Mouse (Mus musculus) frontal cortex, postnatal 10 days (tissue): Measurements from ENCODE around the gene Srsf9.
"Not testable (repeated sequence)": the region's sequence is repeated elsewhere in the genome, so short reads cannot be mapped to it uniquely, and the experiment has no call there.

Experiments used
- DNase-seq, 2 experiments: peaks; one replicate each; pipeline ENCODE4 v3.0.0; 2022; ENCODE audit warnings: low spot score in 2 of 2, mixed read lengths in 1 of 2

Srsf9 gene

GRCm38 (mm10) chr5:115373441-115374203 lies 46.6 kb downstream of the Srsf9 start:
- peak; percentile 23 to 29 for DNase-seq

- DNase-seq = no peak
Measured at GRCm38 (mm10) chr5:115374204-115374820, 47.3 kb downstream of the Srsf9 start.

- no peak for DNase-seq
Measured at GRCm38 (mm10) chr5:115375436-115375835, 48.5 kb downstream of the Srsf9 start.

DNA sequence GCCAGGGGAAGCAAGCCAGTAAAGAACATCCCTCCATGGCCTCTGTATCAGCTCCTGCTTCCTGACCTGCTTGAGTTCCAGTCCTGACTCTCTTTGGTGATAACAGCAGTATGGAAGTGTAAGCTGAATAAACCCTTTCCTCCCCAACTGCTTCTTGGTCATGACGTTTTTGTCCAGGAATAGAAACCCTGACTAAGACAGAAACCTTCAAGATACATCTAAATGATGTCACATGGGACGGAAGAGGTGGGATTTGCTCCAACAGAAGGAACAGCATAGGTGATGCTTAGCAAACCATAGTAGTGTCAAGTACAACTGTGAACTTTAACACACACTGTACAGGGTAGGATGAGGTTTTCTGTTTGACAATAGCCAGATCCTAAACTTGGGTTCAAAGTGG lies 51.9 kb downstream of the Srsf9 start:
- not testable (repeated sequence) for DNase-seq
